9 mouse cellular contexts compared by ENCODE assay signal in the genomic region with DNA sequence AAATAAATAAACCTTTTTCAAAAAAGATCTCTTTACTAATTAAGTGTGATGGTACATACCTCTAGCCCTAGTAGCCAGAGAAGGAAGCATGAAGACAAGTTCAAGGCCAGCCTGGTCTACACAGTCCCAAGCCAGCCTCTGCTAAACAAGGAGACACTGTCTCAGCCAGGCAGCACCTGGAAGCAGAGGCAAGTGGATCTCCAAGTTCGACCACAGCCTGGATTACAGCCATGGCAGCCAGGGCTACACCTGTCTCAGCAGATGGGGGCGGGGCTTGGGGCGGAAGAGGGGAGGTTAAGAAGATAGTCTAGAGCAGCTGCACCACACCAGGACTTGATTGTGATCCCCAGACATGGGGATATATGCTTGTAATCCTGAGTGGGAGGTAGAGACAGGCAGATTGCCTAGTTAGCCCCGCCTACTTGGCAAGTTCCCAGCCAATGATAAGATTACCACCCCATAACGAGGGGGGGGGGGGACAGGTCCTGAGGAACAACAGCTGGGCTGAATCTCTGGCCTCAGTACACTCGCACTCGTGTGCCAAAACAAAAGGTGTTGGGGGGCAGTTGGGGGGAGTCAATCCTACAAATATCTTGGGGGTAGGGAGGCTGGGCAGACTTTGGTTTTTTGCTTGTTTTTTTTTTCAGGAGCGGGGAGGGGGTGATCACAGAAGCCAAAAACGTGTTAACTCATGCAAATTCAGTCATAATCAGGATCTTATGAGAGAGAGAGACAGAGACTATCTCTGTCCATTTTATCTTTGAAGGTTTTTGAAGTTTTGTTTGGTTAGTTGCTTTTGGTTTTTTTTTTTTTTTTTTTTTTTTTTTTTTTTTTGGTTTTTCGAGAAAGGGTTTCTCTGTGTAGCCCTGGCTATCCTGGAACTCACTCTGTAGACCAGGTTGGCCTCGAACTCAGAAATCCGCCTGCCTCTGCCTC. TPM values are rescaled to one million over a fixed set of nuclear protein-coding genes. Genes with fewer than 3 reads are reported as not detected.
DNase-seq lines count a peak whose midpoint lies in the region; ATAC-seq and TF ChIP-seq lines count a peak whose summit lies in the region.
"Had no signal": no experiment of that assay in that cellular context is flagged by ENCODE, and none has a peak within 500 bp of the region (broad histone marks: within the 10 kb centered on the region; RNA-seq: fewer than 3 reads in every experiment).

No protein-coding gene starts in this region.

- WGBS in kidney, embryonic 15.5 days = 59% methylated on average over 12 of the region's 12 CpGs
- 65% methylated on average over 12 of the region's 12 CpGs for WGBS in kidney, embryonic 16.5 days
- WGBS in liver, postnatal 0 days (ENCODE audit: insufficient replicate concordance) = 57% methylated on average over 12 of the region's 12 CpGs

- TF ChIP-seq CTCF in liver, postnatal 0 days (IDR thresholded peaks at IDR 0.05; ENCODE audit: low read depth) = no peak

- H3K27ac ChIP-seq in kidney, embryonic 15.5 days = no peak overlapping the region
- no peak overlapping the region for H3K27ac ChIP-seq in kidney, embryonic 16.5 days (ENCODE audit: low read length)
- no peak overlapping the region for H3K27ac ChIP-seq in ES-E14 (ENCODE audit: insufficient read depth, low read depth, low read length, poor library complexity, severe bottlenecking)
- no peak overlapping the region for H3K27ac ChIP-seq in liver, postnatal 0 days (ENCODE audit: low read depth)
- H3K27ac ChIP-seq: heart, embryonic 13.5 days; neural tube, embryonic 13.5 days had no signal

- H3K4me2 ChIP-seq in kidney, embryonic 15.5 days = peak overlapping the region; percentile 87; the same call in 1 of the 2 replicates
- no peak overlapping the region for H3K4me2 ChIP-seq in kidney, embryonic 16.5 days (replicated peaks; ENCODE audit: low read depth, low read length)
- H3K4me2 ChIP-seq in liver, postnatal 0 days (ENCODE audit: low read depth, low read length) = no peak overlapping the region
- H3K4me2 ChIP-seq: heart, embryonic 13.5 days; neural tube, embryonic 13.5 days had no signal

- no peak overlapping the region for H3K4me3 ChIP-seq in kidney, embryonic 15.5 days (replicated peaks)
- no peak overlapping the region for H3K4me3 ChIP-seq in kidney, embryonic 16.5 days (ENCODE audit: low read length)
- H3K4me3 ChIP-seq in ES-E14 (ENCODE audit: insufficient read depth in 1 of 2, low read depth in 1 of 2, low read length in 2 of 2, poor library complexity in 1 of 2, severe bottlenecking in 1 of 2) = no peak overlapping the region
- H3K4me3 ChIP-seq in liver, postnatal 0 days (ENCODE audit: low read depth, low read length) = no peak overlapping the region
- H3K4me3 ChIP-seq: heart, embryonic 13.5 days; neural tube, embryonic 13.5 days had no signal

- peaks cover 68% of the 10 kb centered on the region for H3K4me1 ChIP-seq in kidney, embryonic 15.5 days
- H3K4me1 ChIP-seq in kidney, embryonic 16.5 days (ENCODE audit: insufficient read depth, low read length) = peaks cover 47% of the 10 kb centered on the region
- H3K4me1 ChIP-seq in ES-E14 (ENCODE audit: control insufficient read depth in 2 of 2, insufficient read depth in 2 of 2, low read length in 2 of 2, poor library complexity in 1 of 2) = peaks cover 0 to 21% of the 10 kb centered on the region in 2 experiments; a peak in 1 of 4 replicates
- peaks cover 9% of the 10 kb centered on the region for H3K4me1 ChIP-seq in liver, postnatal 0 days (ENCODE audit: insufficient read depth)

- ATAC-seq in kidney, embryonic 15.5 days (replicated peaks; ENCODE audit: low FRiP score) = no peak
- no peak for ATAC-seq in kidney, embryonic 16.5 days (ENCODE audit: low FRiP score, low TSS enrichment)
- ATAC-seq in liver, postnatal 0 days = no peak
- no peak for ATAC-seq in erythroid progenitor cell, adult 5-6 weeks (replicated peaks; ENCODE audit: low FRiP score, poor library complexity, severe bottlenecking)

- no peak for DNase-seq in ES-E14 (ENCODE audit: low read depth, low spot score)
- peak; percentile 43 for DNase-seq in ZHBTc4 (ENCODE audit: low read depth, low spot score)
- DNase-seq in liver, postnatal 0 days = peak; percentile 39
- no peak for DNase-seq in layer of hippocampus, adult 8-10 months (ENCODE audit: low spot score in 2 of 2)

- peaks cover 4% of the 10 kb centered on the region for H3K36me3 ChIP-seq in kidney, embryonic 15.5 days
- H3K36me3 ChIP-seq in kidney, embryonic 16.5 days (ENCODE audit: insufficient read depth, low read length) = no peaks in the 10 kb centered on the region
- no peaks in the 10 kb centered on the region for H3K36me3 ChIP-seq in ES-E14 (ENCODE audit: control insufficient read depth, insufficient read depth, low read length, poor library complexity, severe bottlenecking)
- H3K36me3 ChIP-seq in liver, postnatal 0 days (replicated peaks; ENCODE audit: insufficient read depth, low read length) = no peaks in the 10 kb centered on the region
- H3K36me3 ChIP-seq: heart, embryonic 13.5 days; neural tube, embryonic 13.5 days had no signal

- no peaks in the 10 kb centered on the region for H3K9me3 ChIP-seq in kidney, embryonic 15.5 days (replicated peaks)
- H3K9me3 ChIP-seq in kidney, embryonic 16.5 days (ENCODE audit: low read length) = no peaks in the 10 kb centered on the region
- no peaks in the 10 kb centered on the region for H3K9me3 ChIP-seq in ES-E14 (ENCODE audit: control insufficient read depth, insufficient read depth, low read depth, low read length)
- H3K9me3 ChIP-seq in liver, postnatal 0 days (ENCODE audit: low read length) = no peaks in the 10 kb centered on the region
- H3K9me3 ChIP-seq: heart, embryonic 13.5 days; neural tube, embryonic 13.5 days had no signal

- H3K9ac ChIP-seq in kidney, embryonic 15.5 days = no peak overlapping the region
- H3K9ac ChIP-seq in kidney, embryonic 16.5 days (replicated peaks; ENCODE audit: low read length) = no peak overlapping the region
- no peak overlapping the region for H3K9ac ChIP-seq in ES-E14 (ENCODE audit: insufficient read depth, low read depth, low read length, poor library complexity, severe bottlenecking)
- no peak overlapping the region for H3K9ac ChIP-seq in liver, postnatal 0 days (replicated peaks)
- H3K9ac ChIP-seq: heart, embryonic 13.5 days; neural tube, embryonic 13.5 days had no signal

- peaks cover 4% of the 10 kb centered on the region; the same call in 1 of the 2 replicates for H3K27me3 ChIP-seq in kidney, embryonic 15.5 days
- H3K27me3 ChIP-seq in kidney, embryonic 16.5 days (ENCODE audit: insufficient read depth, low read length) = no peaks in the 10 kb centered on the region
- peaks cover 29% of the 10 kb centered on the region for H3K27me3 ChIP-seq in liver, postnatal 0 days (ENCODE audit: insufficient read depth, low read length)

- TF ChIP-seq EP300 in liver, postnatal 0 days (IDR thresholded peaks at IDR 0.05; ENCODE audit: low read depth) = no peak

- in situ Hi-C loops in ES-E14 (cut with MboI; ENCODE audit: low sequenced_read_pairs in 2 of 2, unreplicated experiment in 2 of 2) = no loop called here

TF ChIP-seq in ES-E14, 5 proteins besides CTCF, POLR2A, EP300 and RAD21:
- TF ChIP-seq ZNF384 (IDR thresholded peaks at IDR 0.05; ENCODE audit: low read depth, low read length) = peak; percentile 62; the same call in 1 of the 2 replicates
- no peak for TF ChIP-seq MAFK (IDR thresholded peaks at IDR 0.05; ENCODE audit: insufficient read depth, low read depth, low read length)
- no peak for TF ChIP-seq ZC3H11A (IDR thresholded peaks at IDR 0.05; ENCODE audit: borderline replicate concordance, low read depth, low read length)
- TF ChIP-seq CHD2 (IDR thresholded peaks at IDR 0.05; ENCODE audit: low read depth, low read length) = no peak
- no peak for TF ChIP-seq HCFC1 (IDR thresholded peaks at IDR 0.05; ENCODE audit: borderline replicate concordance, insufficient read depth, low read length)

RNA-seq across cellular contexts. Expression of gene Wdr86, which starts 3.4 kb away (rescaled TPM):
- 28.4 and 32.4 TPM in 2 replicates for polyA plus RNA-seq in kidney, embryonic 15.5 days (2015; fragmentation: Nextera tagmentation; extraction: Ambion mirVana)
- polyA plus RNA-seq in kidney, embryonic 16.5 days (2015; fragmentation: Nextera tagmentation; extraction: Ambion mirVana) = 35.4 and 35.9 TPM in 2 replicates
- 2.5 and 9.5 TPM in 2 replicates for total RNA-seq in ES-E14 (2012; rRNA removed)
- 1.4 and 1.6 TPM in 2 replicates for polyA plus RNA-seq in liver, postnatal 0 days (2015; fragmentation: Nextera tagmentation; extraction: Ambion mirVana)
- total RNA-seq in layer of hippocampus, adult 8-10 months (2022) = 1 to 10 TPM in 2 of 4 experiments, under 1 TPM in 2; 0.37 to 1.2 (median 1.00) TPM
- total RNA-seq in erythroid progenitor cell, adult 5-6 weeks (2015; ENCODE audit: low replicate concordance) = not detected in 2 replicates
- 5.4 TPM in 1 of 2 replicates, not detected in the other for total RNA-seq in erythroid progenitor cell, adult 5-6 weeks (2017; ENCODE audit: low replicate concordance)

RNA-seq across cellular contexts. Expression of gene Crygn, which starts 30.6 kb away (rescaled TPM):
- polyA plus RNA-seq in kidney, embryonic 15.5 days (2015; fragmentation: Nextera tagmentation; extraction: Ambion mirVana) = 2.0 and 3.4 TPM in 2 replicates
- 1.5 and 3.9 TPM in 2 replicates for polyA plus RNA-seq in kidney, embryonic 16.5 days (2015; fragmentation: Nextera tagmentation; extraction: Ambion mirVana)
- 1.2 and 2.1 TPM in 2 replicates for total RNA-seq in ES-E14 (2012; rRNA removed)
- 1.4 and 1.6 TPM in 2 replicates for polyA plus RNA-seq in liver, postnatal 0 days (2015; fragmentation: Nextera tagmentation; extraction: Ambion mirVana)
- total RNA-seq in layer of hippocampus, adult 8-10 months (2022) = 1 to 10 TPM in 2 of 4 experiments, under 1 TPM in 1, not detected in 1; 0.52 to 2.1 (median 1.3) TPM
- total RNA-seq in erythroid progenitor cell, adult 5-6 weeks (2015; ENCODE audit: low replicate concordance) = 21.8 TPM in 1 of 2 replicates, not detected in the other
- total RNA-seq in erythroid progenitor cell, adult 5-6 weeks (2017; ENCODE audit: low replicate concordance) = not detected in 2 replicates

RNA-seq across cellular contexts. Expression of gene Nub1, which starts 41.8 kb away (rescaled TPM):
- polyA plus RNA-seq in kidney, embryonic 15.5 days (2015; fragmentation: Nextera tagmentation; extraction: Ambion mirVana) = 40.3 and 41.2 TPM in 2 replicates
- 39.9 and 43.3 TPM in 2 replicates for polyA plus RNA-seq in kidney, embryonic 16.5 days (2015; fragmentation: Nextera tagmentation; extraction: Ambion mirVana)
- total RNA-seq in ES-E14 (2012; rRNA removed) = 39.9 and 47.7 TPM in 2 replicates
- polyA plus RNA-seq in liver, postnatal 0 days (2015; fragmentation: Nextera tagmentation; extraction: Ambion mirVana) = 12.0 and 12.5 TPM in 2 replicates
- 10 to 100 TPM; 68.8 to 75.2 (median 73.1) TPM for total RNA-seq in layer of hippocampus, adult 8-10 months (2022)
- total RNA-seq in erythroid progenitor cell, adult 5-6 weeks (2015; ENCODE audit: low replicate concordance) = 25.2 and 25.6 TPM in 2 replicates
- total RNA-seq in erythroid progenitor cell, adult 5-6 weeks (2017; ENCODE audit: low replicate concordance) = 24.0 and 29.8 TPM in 2 replicates

Comparison
In these comparisons a context has a peak if more than half of its experiments do, and no peak if none do; other contexts are left out.
1. DNase-seq: peak in ZHBTc4 (single experiment) and liver, postnatal 0 days (single experiment); none in ES-E14 (single experiment) and layer of hippocampus, adult 8-10 months (0 of 2).